Mouse (Mus musculus) ES-Bruce4 (cell line): ENCODE measurements around the gene Sergef. TPM values are rescaled to one million over a fixed set of nuclear protein-coding genes. Genes with fewer than 3 reads are reported as not detected.

Source experiments
- H3K27ac ChIP-seq: 2 replicates; pipeline ENCODE4 v1.5.1; 2012; ENCODE audit warnings: low read length, inconsistent platforms; ENCODE audit not compliant: insufficient read depth
- H3K27me3 ChIP-seq: 2 replicates; pipeline ENCODE4 v1.6.1; 2012; ENCODE audit warnings: mild to moderate bottlenecking, low read length, inconsistent platforms; ENCODE audit not compliant: control insufficient read depth, poor library complexity, insufficient read depth, severe bottlenecking
- H3K36me3 ChIP-seq: 2 replicates; pipeline ENCODE4 v1.6.1; 2012; ENCODE audit warnings: inconsistent platforms, mild to moderate bottlenecking, low read length, moderate library complexity; ENCODE audit not compliant: control insufficient read depth, poor library complexity, insufficient read depth, severe bottlenecking
- H3K4me1 ChIP-seq: one replicate; pipeline ENCODE4 v1.8.1; 2011; ENCODE audit warnings: low read length; ENCODE audit not compliant: control insufficient read depth, insufficient read depth
- H3K4me3 ChIP-seq: 2 replicates; pipeline ENCODE4 v1.5.1; 2011; ENCODE audit warnings: low read depth, mild to moderate bottlenecking, low read length
- H3K9ac ChIP-seq: 2 replicates; pipeline ENCODE4 v1.6.1; 2012; ENCODE audit warnings: low read depth, mild to moderate bottlenecking, inconsistent platforms; ENCODE audit not compliant: poor library complexity, severe bottlenecking
- H3K9me3 ChIP-seq: replicated peaks from 2 replicates; pipeline ENCODE4 v1.6.1; 2012; ENCODE audit warnings: mild to moderate bottlenecking, low read length, inconsistent platforms; ENCODE audit not compliant: control insufficient read depth, poor library complexity, insufficient read depth, severe bottlenecking
- CTCF ChIP-seq: IDR thresholded peaks from one replicate; pipeline ENCODE4 v1.8.1; 2011; ENCODE audit warnings: low read depth, low read length
- EP300 ChIP-seq: IDR thresholded peaks from 2 replicates; pipeline ENCODE4 v1.6.1; 2011; ENCODE audit warnings: low read depth, low read length; ENCODE audit not compliant: insufficient read depth
- POLR2A ChIP-seq: IDR thresholded peaks from one replicate; pipeline ENCODE4 v1.8.1; 2011; ENCODE audit warnings: low read length; ENCODE audit not compliant: insufficient read depth
- polyA plus RNA-seq: library from polyadenylated mRNA; stranded (reverse); fragments of >200 nt; gene quantifications from 2 replicates; pipeline ENCODE4 v1.2.4, GENCODE M21; 2011; ENCODE audit warnings: low read depth; ENCODE audit not compliant: missing spikeins, insufficient read depth, insufficient read length

The Sergef gene
- polyA plus RNA-seq, 1 experiment = 5.8 TPM

DNA sequence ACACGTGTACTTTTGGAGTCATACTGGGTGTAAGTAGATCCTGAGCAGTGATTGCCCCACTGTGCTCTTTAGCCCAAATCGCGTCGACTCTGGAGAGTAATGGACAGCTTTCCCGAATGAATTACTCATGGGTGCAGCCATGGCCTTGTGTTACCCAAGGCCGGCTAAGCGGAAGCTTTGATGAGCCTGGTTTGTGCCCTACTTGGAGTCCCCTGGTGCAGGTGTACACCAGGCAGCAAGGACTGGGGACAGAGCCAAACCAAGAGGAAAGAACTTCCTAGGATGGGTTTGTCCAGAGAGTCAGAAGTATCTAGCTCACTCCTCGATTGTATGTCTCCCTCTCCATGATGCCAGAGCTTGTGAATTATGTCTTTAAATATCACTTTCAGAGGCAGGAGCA lies 124.6 kb downstream of the Sergef start:
- no peak for TF ChIP-seq EP300
- no peak for TF ChIP-seq POLR2A
- no peak for TF ChIP-seq CTCF

DNA sequence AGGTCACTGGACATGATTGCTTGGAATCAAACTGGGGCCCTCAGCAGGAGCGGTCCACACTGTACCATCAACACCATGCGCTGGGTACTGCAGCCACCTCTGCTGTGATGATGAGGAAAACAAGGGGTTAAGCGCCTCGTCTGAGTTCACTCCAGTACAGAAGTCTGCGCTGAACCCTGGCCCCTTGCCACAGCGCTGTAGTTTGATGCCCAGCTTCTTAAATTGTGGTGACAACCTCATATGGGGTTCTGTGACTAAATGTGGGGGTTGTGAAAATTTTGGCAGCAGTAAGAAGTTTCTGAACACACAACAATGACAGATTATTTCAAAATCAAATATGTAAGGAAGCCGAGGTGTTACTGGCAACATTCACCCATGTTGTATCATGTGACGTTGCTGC lies 126.0 kb downstream of the Sergef start:
- no peak overlapping the region for H3K4me3 ChIP-seq
- H3K9me3 ChIP-seq = no peaks in the 10 kb centered on the region
- no peaks in the 10 kb centered on the region for H3K4me1 ChIP-seq
- no peak overlapping the region for H3K27ac ChIP-seq
- TF ChIP-seq CTCF = no peak
- TF ChIP-seq EP300 = no peak
- no peak overlapping the region for H3K9ac ChIP-seq
- no peaks in the 10 kb centered on the region for H3K27me3 ChIP-seq
- H3K36me3 ChIP-seq = no peaks in the 10 kb centered on the region

More for the DNA sequence above, 124.6 kb downstream of the Sergef start:
- Histone ChIP-seq H3K4me3 (no peak overlapping the region), H3K27me3 (no peaks in the 10 kb centered on the region), H3K9me3 (no peaks in the 10 kb centered on the region), H3K9ac (no peak overlapping the region), H3K27ac (no peak overlapping the region), H3K36me3 (no peaks in the 10 kb centered on the region), H3K4me1 (no peaks in the 10 kb centered on the region)

DNA sequence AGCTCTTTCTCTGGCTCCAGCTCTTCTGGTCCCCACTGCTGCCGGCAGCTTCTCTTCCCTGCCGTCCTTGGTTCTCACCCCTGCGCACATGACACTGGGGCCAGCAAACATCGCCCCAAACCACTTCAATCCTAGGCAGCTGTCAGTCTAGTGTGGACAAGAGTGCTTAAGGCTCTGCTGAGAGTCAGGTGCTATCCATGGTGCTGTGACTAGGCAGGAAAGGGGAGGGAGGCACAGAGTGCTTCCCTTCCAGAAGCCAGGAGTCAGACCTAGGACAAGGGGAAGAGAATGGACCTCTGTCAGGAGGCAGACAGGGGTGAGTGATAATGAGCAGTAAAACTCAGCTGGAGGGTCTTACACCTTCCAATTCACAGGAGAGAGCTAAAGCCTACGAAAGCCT lies 126.8 kb downstream of the Sergef start:
- no peak overlapping the region for H3K9ac ChIP-seq
- no peak overlapping the region for H3K27ac ChIP-seq
- no peak for TF ChIP-seq CTCF
- TF ChIP-seq EP300 = no peak
- no peak for TF ChIP-seq POLR2A
- no peaks in the 10 kb centered on the region for H3K9me3 ChIP-seq
- no peak overlapping the region for H3K4me3 ChIP-seq
- no peaks in the 10 kb centered on the region for H3K36me3 ChIP-seq
- H3K27me3 ChIP-seq = no peaks in the 10 kb centered on the region
- no peaks in the 10 kb centered on the region for H3K4me1 ChIP-seq

DNA sequence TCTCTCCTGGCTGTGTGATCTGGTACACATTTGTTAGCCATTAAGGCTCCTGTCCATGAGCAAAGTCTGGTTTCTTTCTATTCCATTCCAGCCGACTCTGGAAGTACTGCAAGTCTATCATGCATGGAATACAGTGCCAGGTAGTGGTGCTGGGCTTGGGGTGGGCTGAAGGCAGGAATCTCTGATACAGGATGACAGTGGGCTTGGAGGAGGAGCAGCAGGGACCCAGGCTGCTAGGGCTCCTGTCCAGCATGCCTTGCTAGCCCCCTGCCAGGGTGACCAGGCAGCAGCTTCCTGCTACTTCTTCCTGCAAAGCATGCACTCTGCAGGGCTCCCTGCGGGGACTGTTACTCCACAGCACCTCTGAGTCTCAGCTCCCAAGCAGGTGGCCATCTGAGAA lies 128.8 kb downstream of the Sergef start:
- H3K9ac ChIP-seq = no peak overlapping the region
- no peaks in the 10 kb centered on the region for H3K27me3 ChIP-seq
- H3K36me3 ChIP-seq = no peaks in the 10 kb centered on the region
- no peaks in the 10 kb centered on the region for H3K9me3 ChIP-seq
- H3K4me1 ChIP-seq = no peaks in the 10 kb centered on the region
- no peak overlapping the region for H3K27ac ChIP-seq
- H3K4me3 ChIP-seq = no peak overlapping the region
- TF ChIP-seq POLR2A (no peak), CTCF (no peak), EP300 (no peak)

DNA sequence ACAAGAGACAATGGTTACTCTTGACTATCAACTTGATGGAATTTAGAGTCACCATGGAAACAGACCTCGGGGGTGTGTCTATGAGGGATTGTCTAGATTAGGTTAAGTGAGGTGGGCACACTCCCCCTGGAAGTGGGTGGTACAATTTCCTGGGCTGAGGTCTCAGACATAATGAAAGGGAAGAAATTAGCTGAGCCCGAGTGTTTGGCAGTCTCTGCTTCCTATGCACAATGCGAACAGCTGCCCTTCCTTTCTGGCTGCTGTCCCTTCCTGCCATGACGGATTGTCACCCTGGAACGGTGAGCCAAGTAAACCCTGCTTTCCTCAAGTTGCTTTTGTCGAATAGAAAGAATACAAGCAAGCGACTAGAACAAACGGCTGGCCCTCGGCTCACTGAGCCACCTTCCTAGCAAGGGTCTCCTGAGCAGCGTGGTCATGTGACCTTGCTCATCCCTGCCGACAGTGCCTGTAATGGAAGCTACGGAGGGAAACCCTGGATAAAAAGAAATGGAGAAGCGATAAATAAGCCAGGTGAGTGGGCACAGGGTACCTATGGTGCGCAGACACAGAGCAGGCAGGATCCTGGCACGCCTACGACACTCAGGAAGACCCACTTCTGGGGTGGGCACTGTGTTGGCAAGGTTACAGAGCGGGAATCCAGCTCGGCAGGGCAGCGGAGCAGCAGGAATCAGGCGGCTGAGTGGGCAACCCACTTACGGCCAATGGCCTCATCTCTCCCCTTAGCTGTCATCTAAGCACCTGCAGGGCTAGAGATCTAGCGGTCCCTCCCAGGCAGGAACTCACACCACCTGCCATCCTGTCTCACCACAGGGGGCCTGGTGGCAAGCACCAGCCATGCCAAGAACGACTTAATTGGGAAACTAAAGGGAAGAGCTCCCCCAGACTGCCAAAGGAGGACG lies 130.0 kb downstream of the Sergef start:
- no peak overlapping the region for H3K4me3 ChIP-seq

DNA sequence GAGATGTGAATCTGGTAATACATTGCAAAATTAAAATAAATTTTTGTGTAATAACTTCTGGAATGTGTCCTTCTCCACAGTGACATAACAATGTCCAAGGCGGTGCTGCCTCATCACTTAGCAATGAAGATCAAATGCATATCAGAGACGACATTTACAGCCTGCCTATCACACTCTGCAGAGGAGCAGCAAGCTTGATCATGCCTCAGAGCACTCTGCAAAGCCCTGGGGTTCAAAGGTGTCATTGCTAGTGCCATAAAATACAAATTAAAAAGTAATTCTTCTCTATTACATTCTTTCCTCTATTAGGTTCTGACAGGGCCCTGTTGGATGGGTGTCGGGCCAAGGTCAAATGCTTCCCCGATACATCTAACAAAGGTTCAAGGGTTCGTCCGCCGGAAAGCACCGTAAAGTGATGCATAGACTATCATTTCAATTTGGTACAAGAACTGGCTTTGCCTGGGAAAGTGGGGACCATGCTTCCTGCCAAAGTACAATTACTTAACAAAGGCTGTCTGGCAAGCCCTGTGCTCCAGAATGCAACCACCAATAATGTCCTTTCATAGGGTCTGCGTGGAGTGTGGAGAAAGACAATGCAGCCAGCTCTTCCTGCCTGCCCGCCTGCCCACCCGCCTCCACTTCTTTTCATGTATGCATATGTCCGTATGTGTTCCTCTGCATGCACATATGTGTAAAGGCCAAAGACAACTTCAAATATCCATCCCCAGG lies 130.9 kb downstream of the Sergef start:
- no peak overlapping the region for H3K27ac ChIP-seq

More for the DNA sequence above, 130.0 kb downstream of the Sergef start:
- Histone ChIP-seq H3K9me3 (no peaks in the 10 kb centered on the region), H3K4me1 (no peaks in the 10 kb centered on the region), H3K36me3 (no peaks in the 10 kb centered on the region), H3K9ac (no peak overlapping the region), H3K27ac (no peak overlapping the region), H3K27me3 (no peaks in the 10 kb centered on the region)
- TF ChIP-seq EP300 = no peak
- TF ChIP-seq CTCF = no peak
- no peak for TF ChIP-seq POLR2A

More for the DNA sequence above, 130.9 kb downstream of the Sergef start:
- Histone ChIP-seq H3K9ac (no peak overlapping the region), H3K4me3 (no peak overlapping the region), H3K27me3 (no peaks in the 10 kb centered on the region), H3K4me1 (no peaks in the 10 kb centered on the region), H3K9me3 (no peaks in the 10 kb centered on the region), H3K36me3 (no peaks in the 10 kb centered on the region)
- TF ChIP-seq EP300 (no peak), POLR2A (no peak), CTCF (no peak)
